Mouse (Mus musculus) megakaryocyte-erythroid progenitor cell, adult 5 weeks (primary cell): ENCODE results near the gene Igfn1. TPM values are rescaled to one million over a fixed set of nuclear protein-coding genes. Genes with fewer than 3 reads are reported as not detected.

Experiments
- polyA plus RNA-seq: library from polyadenylated mRNA; stranded (reverse); fragments of >175 nt; gene quantifications from 2 replicates; pipeline ENCODE4 v1.2.3, GENCODE M21; 2012

Igfn1 gene
- not detected in 2 replicates for polyA plus RNA-seq

DNA sequence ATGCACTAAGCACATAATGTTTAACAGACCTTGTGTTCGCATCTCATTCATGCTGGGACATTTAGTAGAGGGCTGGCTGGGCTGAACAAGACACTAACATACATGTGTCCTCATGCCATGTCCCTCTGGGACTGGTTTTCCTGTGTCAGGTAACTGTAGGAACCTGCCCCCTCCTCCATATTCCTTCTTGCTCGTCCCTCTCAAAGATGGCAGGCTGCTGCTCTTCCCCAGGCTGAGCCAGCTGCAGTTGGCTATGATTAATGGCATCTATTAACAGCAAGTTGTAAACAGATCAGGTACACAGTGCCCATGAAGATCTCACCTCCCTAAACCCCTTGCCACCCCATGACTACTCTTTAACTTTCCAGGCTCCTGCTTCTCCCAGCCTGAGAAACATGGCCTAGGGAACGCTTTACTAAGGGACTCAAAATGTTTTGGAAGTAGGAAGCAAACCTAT is at the start of gene Igfn1:
Igfn1 (minus strand) TSS at position 51 of the 457 bp plus-strand sequence.

DNA sequence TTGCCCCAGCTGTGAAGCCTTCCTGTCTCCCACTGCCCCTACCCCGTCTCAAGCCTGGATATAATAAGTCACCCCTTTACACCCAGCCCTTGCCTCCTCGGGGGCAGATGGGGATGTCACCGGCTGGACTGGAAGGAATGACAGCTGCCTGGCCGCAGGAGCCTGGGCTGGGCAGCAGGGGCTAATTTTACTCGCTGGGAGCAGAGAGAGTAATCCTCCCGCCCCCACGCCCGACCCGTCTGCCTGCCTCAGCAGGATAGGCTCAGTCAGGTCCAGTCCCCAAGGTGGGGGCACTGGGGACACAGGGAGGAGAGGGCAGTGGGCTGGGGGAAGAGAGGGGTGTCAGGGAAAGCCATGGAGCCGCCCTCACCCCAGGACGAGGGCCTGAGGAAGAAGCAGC is 46.4 kb upstream of the Igfn1 start, which contains the start of gene Cacna1s:
Cacna1s (plus strand) TSS at position 204 of the 400 bp plus-strand sequence.

DNA sequence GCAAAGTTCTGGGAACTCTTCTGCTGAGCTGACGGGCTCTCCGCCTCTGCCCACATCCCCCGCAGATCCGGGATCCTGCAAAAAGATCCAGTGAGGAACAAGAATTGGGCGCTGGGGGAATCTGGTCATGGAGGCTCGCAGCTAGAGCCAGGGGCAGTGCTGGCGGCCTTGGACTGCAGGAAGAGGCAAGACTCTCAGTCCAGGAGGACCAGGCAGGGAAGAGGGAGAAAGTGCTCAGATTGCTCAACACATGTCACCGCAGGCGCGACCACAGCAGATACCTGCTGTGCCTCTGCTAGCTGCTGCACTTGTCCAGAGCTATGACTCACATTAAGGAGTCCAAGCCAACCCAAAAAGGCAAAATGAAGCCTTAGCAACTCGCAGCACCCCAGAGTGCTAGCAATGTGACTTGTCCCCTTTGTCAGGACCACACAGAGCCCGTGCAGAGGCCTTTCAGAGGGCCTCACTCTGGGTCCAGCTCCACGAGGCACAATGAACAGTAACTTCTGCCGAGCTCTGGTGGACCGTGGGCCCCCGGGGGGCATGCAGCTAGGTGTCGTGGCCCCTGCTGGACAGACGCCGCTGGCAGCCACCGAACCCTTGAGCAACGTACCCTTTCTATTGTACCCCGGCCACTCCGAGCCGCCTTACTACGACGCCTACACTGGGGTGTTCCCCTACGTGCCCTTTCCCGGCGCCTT is 44.3 kb upstream of the Igfn1 start, which contains the start of gene Ascl5:
Ascl5 (plus strand) TSS at position 493 of the 701 bp plus-strand sequence.

GRCm38 (mm10) chr1:136007211-136008158 is 1.3 kb upstream of the Igfn1 start, which contains the start of gene Tmem9:
Tmem9 (plus strand) TSS chr1:136008150.

GRCm38 (mm10) chr1:135918644-135919407 is 87.3 kb downstream of the Igfn1 start, which contains the start of gene Pkp1:
Pkp1 (minus strand) TSS chr1:135919207.

Other genes starting within 250 kb of the Igfn1 start
- 2.9 and 3.8 TPM in 2 replicates for gene Phlda3, start 240.2 kb downstream of the Igfn1 start, polyA plus RNA-seq
- 0.30 and 0.36 TPM in 2 replicates for gene Tnni1, start 226.9 kb downstream of the Igfn1 start, polyA plus RNA-seq
- gene Lad1, start 187.7 kb downstream of the Igfn1 start, polyA plus RNA-seq = 0.02 and 0.09 TPM in 2 replicates
- gene Tnnt2, start 170.0 kb downstream of the Igfn1 start, polyA plus RNA-seq = not detected in 2 replicates
- gene Pkp1, start 87.1 kb downstream of the Igfn1 start, polyA plus RNA-seq = not detected in 2 replicates
- 16.8 and 27.9 TPM in 2 replicates for gene Tmem9, start 1.8 kb upstream of the Igfn1 start, polyA plus RNA-seq
- 0.13 TPM in 1 of 2 replicates, not detected in the other for gene Ascl5, start 44.5 kb upstream of the Igfn1 start, polyA plus RNA-seq
- gene Cacna1s, start 46.4 kb upstream of the Igfn1 start, polyA plus RNA-seq = 0.06 and 0.22 TPM in 2 replicates
- 18.6 and 20.0 TPM in 2 replicates for gene Kif21b, start 125.0 kb upstream of the Igfn1 start, polyA plus RNA-seq
- not detected in 2 replicates for gene Mroh3, start 206.5 kb upstream of the Igfn1 start, polyA plus RNA-seq
- 0.22 and 0.51 TPM in 2 replicates for gene Inava, start 227.9 kb upstream of the Igfn1 start, polyA plus RNA-seq